Mouse (Mus musculus): Measurements from ENCODE around the gene Ube2cbp. TPM values are rescaled to one million over a fixed set of nuclear protein-coding genes. Genes with fewer than 3 reads are reported as not detected.

Ube2cbp gene
- polyA plus RNA-seq, 2 experiments from 2014 or later = 4.6 to 8.2 TPM

GRCm38 (mm10) chr9:86315700-86316099 is 149.1 kb downstream of the Ube2cbp start:
- no peak for ATAC-seq

GRCm38 (mm10) chr9:86308616-86309015 is 156.1 kb downstream of the Ube2cbp start:
- no peak for ATAC-seq

GRCm38 (mm10) chr9:86306556-86306955 is 158.2 kb downstream of the Ube2cbp start:
- no peak for ATAC-seq

GRCm38 (mm10) chr9:86301407-86301806 is 163.3 kb downstream of the Ube2cbp start:
- no peak for ATAC-seq

GRCm38 (mm10) chr9:86298596-86298995 is 166.2 kb downstream of the Ube2cbp start:
- no peak for ATAC-seq

- ATAC-seq = no peak
These were observed 166.6 kb downstream of the Ube2cbp start for GRCm38 (mm10) chr9:86298131-86298530.

GRCm38 (mm10) chr9:86296683-86297638 is 167.8 kb downstream of the Ube2cbp start:
- no peak for ATAC-seq

GRCm38 (mm10) chr9:86287570-86287954 is 177.2 kb downstream of the Ube2cbp start:
- no peak for ATAC-seq

- no peak for ATAC-seq
These were observed 177.8 kb downstream of the Ube2cbp start for GRCm38 (mm10) chr9:86286830-86287569.

GRCm38 (mm10) chr9:86282555-86282954 is 182.2 kb downstream of the Ube2cbp start:
- ATAC-seq = no peak

- ATAC-seq = no peak
These were observed 183.6 kb downstream of the Ube2cbp start for GRCm38 (mm10) chr9:86281147-86281467.

GRCm38 (mm10) chr9:86280461-86281146 is 184.1 kb downstream of the Ube2cbp start:
- no peak for ATAC-seq

GRCm38 (mm10) chr9:86269541-86269940 is 195.2 kb downstream of the Ube2cbp start:
- no peak for ATAC-seq

- ATAC-seq = no peak
These were observed 198.1 kb downstream of the Ube2cbp start for GRCm38 (mm10) chr9:86266658-86267057.

Other genes starting within 250 kb of the Ube2cbp start
- 10 to 100 TPM; 27.9 to 28.8 TPM for gene Dop1a, start 2.2 kb upstream of the Ube2cbp start, polyA plus RNA-seq (2017; shearing (Covaris generic))
- gene Pgm3, start 106.9 kb upstream of the Ube2cbp start, polyA plus RNA-seq (2017; shearing (Covaris generic)) = 10 to 100 TPM; 17.0 to 24.9 TPM
- 1 to 10 TPM; 4.6 to 5.5 TPM for gene Rwdd2a, start 107.0 kb upstream of the Ube2cbp start, polyA plus RNA-seq (2017; shearing (Covaris generic))
- not detected for gene Me1, start 231.0 kb upstream of the Ube2cbp start, polyA plus RNA-seq (2017; shearing (Covaris generic))